Mouse (Mus musculus) liver, embryonic 14.5 days (tissue): ENCODE measurements around the gene Kif1c. TPM values are rescaled to one million over a fixed set of nuclear protein-coding genes. Genes with fewer than 3 reads are reported as not detected.

Experiments
- ATAC-seq: fragments of 200-750 bp; cut with Nextera tagmentation; 2 replicates; pipeline ENCODE4 v1.8.0; 2017; ENCODE audit warnings: moderate number of reproducible peaks, mild to moderate bottlenecking, moderate library complexity; ENCODE audit not compliant: insufficient read depth
- DNase-seq, 3 experiments: peaks; one replicate each; pipeline ENCODE4 v3.0.0-alpha.2; 2012 to 2013; ENCODE audit warnings: low read depth in 3 of 3, low spot score in 3 of 3
- H3K27ac ChIP-seq: fragments of 300-500 bp; sonication (generic); 2 replicates; pipeline ENCODE4 v1.5.1; 2014; ENCODE audit warnings: moderate library complexity, mild to moderate bottlenecking, control low read depth, inconsistent platforms
- H3K27me3 ChIP-seq: fragments of 300-500 bp; sonication (generic); 2 replicates; pipeline ENCODE4 v1.6.1; 2014; ENCODE audit warnings: mild to moderate bottlenecking, low read length, moderate library complexity; ENCODE audit not compliant: control insufficient read depth, insufficient read depth
- H3K36me3 ChIP-seq: fragments of 300-500 bp; sonication (generic); replicated peaks from 2 replicates; pipeline ENCODE4 v1.6.1; 2014; ENCODE audit warnings: low read depth; ENCODE audit not compliant: control insufficient read depth, insufficient read depth
- H3K4me1 ChIP-seq, 2 experiments: fragments of 200-500 bp in 1 of 2; fragments of 300-500 bp in 1 of 2; sonication (generic) in 1 of 2; replicated peaks; 2 replicates each; pipeline ENCODE4 v1.6.1; 2012 to 2014; ENCODE audit warnings: antibody characterized with exemption in 1 of 2, inconsistent platforms in 1 of 2, low read length in 1 of 2; ENCODE audit not compliant: control insufficient read depth in 2 of 2, insufficient read depth in 2 of 2
- H3K4me2 ChIP-seq: fragments of 300-500 bp; sonication (generic); 2 replicates; pipeline ENCODE4 v1.6.1; 2014; ENCODE audit warnings: low read depth, mild to moderate bottlenecking, control low read depth, moderate library complexity
- H3K4me3 ChIP-seq, 2 experiments: fragments of 200-500 bp in 1 of 2; fragments of 300-500 bp in 1 of 2; sonication (generic) in 1 of 2; 2 replicates each; pipeline ENCODE4 v1.5.1; 2012 to 2014; ENCODE audit warnings: low read depth in 2 of 2, low read length in 2 of 2, mild to moderate bottlenecking in 2 of 2, control low read depth in 1 of 2, inconsistent platforms in 1 of 2, moderate library complexity in 1 of 2; ENCODE audit not compliant: insufficient read depth in 1 of 2
- H3K9ac ChIP-seq: fragments of 300-500 bp; sonication (generic); replicated peaks from 2 replicates; pipeline ENCODE4 v1.6.1; 2014; ENCODE audit warnings: mild to moderate bottlenecking, control low read depth, moderate library complexity
- H3K9me3 ChIP-seq: fragments of 300-500 bp; sonication (generic); 2 replicates; pipeline ENCODE4 v1.6.1; 2016; ENCODE audit warnings: low read length, mixed read lengths; ENCODE audit not compliant: control insufficient read depth
- CTCF ChIP-seq: IDR thresholded peaks from 2 replicates; pipeline ENCODE4 v1.5.1; 2016; ENCODE audit warnings: antibody characterized with exemption, low read depth, control low read depth
- EP300 ChIP-seq: IDR thresholded peaks from 2 replicates; pipeline ENCODE4 v1.6.1; 2016; ENCODE audit warnings: antibody characterized with exemption, low read depth
- WGBS: fragments of 180-500 bp; shearing (Covaris S2); extraction: QIAGEN DNeasy Blood & Tissue Kit; methylation state at CpG from one replicate; pipeline ENCODE4 v1.1.7; 2014; ENCODE audit not compliant: insufficient replicate concordance; 5-methylcytosine and 5-hydroxymethylcytosine counted together
- polyA plus RNA-seq, 2 experiments: library from polyadenylated mRNA; depleted of rRNA in 1 of 2; stranded (reverse) in 1 of 2; unstranded in 1 of 2; fragments of >200 nt; fragmentation: Nextera tagmentation in 1 of 2; extraction: Ambion mirVana in 1 of 2; gene quantifications; 2 replicates each; pipeline versions ENCODE4 v1.2.1 to v1.2.3; 2012 to 2014

The Kif1c gene
- polyA plus RNA-seq, 2 experiments = 2.2 to 5.9 TPM

GRCm38 (mm10) chr11:70763582-70763935, 63.2 kb downstream of the Kif1c start:
- peak overlapping the region; percentile 81 for H3K9ac ChIP-seq
- H3K27me3 ChIP-seq = no peaks in the 10 kb centered on the region
- H3K4me2 ChIP-seq = peak overlapping the region; percentile 85
- ATAC-seq (no peak), DNase-seq (no peak)
- peak overlapping the region; percentile 71 to 72 for H3K4me3 ChIP-seq
- TF ChIP-seq CTCF = no peak
- no peak for TF ChIP-seq EP300
- no peak overlapping the region for H3K27ac ChIP-seq
- H3K9me3 ChIP-seq = no peaks in the 10 kb centered on the region
- H3K36me3 ChIP-seq = no peaks in the 10 kb centered on the region
- 31% methylated on average over 3 of the region's 3 CpGs for WGBS
- peaks cover 0 to 10% of the 10 kb centered on the region in 2 experiments for H3K4me1 ChIP-seq

DNA sequence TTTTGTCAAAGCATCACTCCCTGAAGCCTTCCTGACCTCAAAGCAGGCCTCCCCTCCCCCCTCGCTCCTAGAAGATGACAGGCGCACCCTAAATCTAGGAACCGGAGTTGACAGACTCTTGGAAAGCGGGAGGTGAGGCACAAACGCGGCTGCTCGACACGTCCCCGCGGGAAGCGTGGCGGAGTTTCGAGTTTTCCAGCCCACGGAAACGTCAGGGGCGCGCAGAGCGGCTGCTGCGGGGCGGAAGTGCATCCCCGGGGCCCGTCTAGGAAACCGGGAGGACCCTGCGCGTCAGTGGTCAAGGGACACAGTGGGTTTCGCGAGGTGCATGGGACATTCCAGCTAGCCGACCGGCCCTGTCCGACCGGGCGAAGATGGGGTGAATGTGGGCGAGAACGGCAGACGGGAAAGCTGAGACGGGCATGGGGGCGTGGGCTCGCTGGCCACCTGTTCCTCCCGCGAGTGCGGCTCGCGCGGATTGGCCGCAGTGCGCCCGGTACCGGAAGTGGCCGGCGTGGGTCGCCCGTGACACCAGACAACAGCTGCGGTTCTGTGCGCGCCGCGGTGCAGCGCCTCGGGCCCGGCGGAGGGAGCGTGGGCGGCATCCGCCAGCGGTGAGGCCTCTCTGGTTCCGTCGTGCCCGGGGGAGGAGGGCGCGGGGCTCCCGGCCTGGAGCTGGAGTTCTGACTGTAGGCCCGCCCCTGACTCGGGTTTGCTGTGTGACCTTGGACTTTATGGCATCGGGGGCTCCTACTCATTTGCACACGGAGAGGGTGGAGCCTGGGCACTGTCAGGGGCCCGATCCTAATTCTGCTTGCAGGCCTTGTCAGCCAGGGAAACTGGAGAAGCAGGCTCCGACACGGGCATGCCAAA, 63.8 kb downstream of the Kif1c start, which contains the start of gene Zfp3:
Gene Zfp3, plus strand, starts transcription at position 274 of the 873 bp plus-strand sequence.
- ATAC-seq = peak; percentile 83
- peak; percentile 38 to 48 (median 40) for DNase-seq
- Histone ChIP-seq H3K27me3 (no peaks in the 10 kb centered on the region), H3K9ac (peak within 1 kb of the TSS; percentile 81), H3K4me1 (peaks cover 0 to 10% of the 10 kb centered on the region in 2 experiments), H3K4me2 (peak within 1 kb of the TSS; percentile 85), H3K27ac (0 out of 2 replicates have a peak within 1 kb of the TSS, but pooled peaks have one; percentile 4), H3K4me3 (peak within 1 kb of the TSS; percentile 71 to 72), H3K9me3 (no peaks in the 10 kb centered on the region), H3K36me3 (no peaks in the 10 kb centered on the region)
- TF ChIP-seq EP300 (no peak), CTCF (no peak)
- WGBS = 1% methylated on average over 77 of the region's 78 CpGs

DNA sequence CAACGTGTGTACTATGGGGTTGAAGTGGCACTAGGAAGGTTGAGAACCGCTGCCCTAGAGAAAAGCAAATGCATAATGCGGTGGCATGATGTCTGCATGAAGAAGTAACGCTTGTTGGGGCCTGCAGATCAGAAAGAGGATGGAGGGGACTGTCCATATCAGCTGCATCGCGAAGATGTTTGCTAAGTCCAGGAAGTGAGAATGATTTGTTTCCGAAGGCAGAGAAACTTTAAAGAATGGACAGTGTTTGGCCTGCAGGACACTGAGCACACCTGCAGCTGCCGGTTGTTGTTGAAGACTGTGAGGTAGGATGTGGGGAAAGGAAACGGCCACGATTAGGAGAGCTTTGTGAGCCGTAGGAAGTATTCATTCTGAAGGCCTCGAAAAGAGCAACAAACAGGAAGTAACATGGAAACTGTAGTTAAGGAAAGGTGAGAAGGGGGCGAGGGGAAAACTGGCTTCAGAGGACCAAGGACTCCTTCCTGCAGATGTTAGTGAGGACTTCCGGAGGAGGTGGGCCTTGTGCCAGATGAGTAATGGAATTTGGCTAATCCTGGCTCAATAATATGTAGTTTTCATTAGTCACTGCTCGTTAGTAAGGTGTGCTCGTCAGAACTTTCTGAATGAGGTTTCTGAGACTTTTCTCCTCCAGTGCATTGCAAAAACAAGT, 65.6 kb downstream of the Kif1c start:
- no peak for ATAC-seq
- no peak for DNase-seq
- Histone ChIP-seq H3K36me3 (no peaks in the 10 kb centered on the region), H3K27me3 (no peaks in the 10 kb centered on the region), H3K9ac (no peak overlapping the region), H3K4me1 (peaks cover 0 to 10% of the 10 kb centered on the region in 2 experiments), H3K27ac (no peak overlapping the region), H3K4me3 (no peak overlapping the region), H3K9me3 (no peaks in the 10 kb centered on the region), H3K4me2 (no peak overlapping the region)
- TF ChIP-seq EP300 (no peak), CTCF (no peak)
- 51% methylated on average over 16 of the region's 16 CpGs for WGBS

- DNase-seq (no peak), ATAC-seq (no peak)
- TF ChIP-seq CTCF = no peak
- TF ChIP-seq EP300 = no peak
- H3K9ac ChIP-seq = no peak overlapping the region
- WGBS = 53% methylated on average over 3 of the region's 3 CpGs
- H3K4me2 ChIP-seq = no peak overlapping the region
- H3K4me3 ChIP-seq = no peak overlapping the region
- H3K4me1 ChIP-seq = peaks cover 0 to 4% of the 10 kb centered on the region in 2 experiments; a peak in 3 of 4 replicates
- H3K36me3 ChIP-seq = no peaks in the 10 kb centered on the region
- H3K27ac ChIP-seq = no peak overlapping the region
- no peaks in the 10 kb centered on the region for H3K9me3 ChIP-seq
- H3K27me3 ChIP-seq = no peaks in the 10 kb centered on the region
Measured at GRCm38 (mm10) chr11:70770804-70771203, 70.5 kb downstream of the Kif1c start.
